Mouse (Mus musculus) ES-Bruce4 (cell line): ENCODE measurements at regions not wholly inside any gene's neighbourhood (a gene's known extent, or its start where the extent isn't known, plus 50 kb on each side); places are given as distances from the start of the nearest gene placed in this dataset.

ENCODE experiments used
- H3K27ac ChIP-seq: 2 replicates; pipeline ENCODE4 v1.5.1; 2012; ENCODE audit warnings: low read length, inconsistent platforms; ENCODE audit not compliant: insufficient read depth
- H3K27me3 ChIP-seq: 2 replicates; pipeline ENCODE4 v1.6.1; 2012; ENCODE audit warnings: mild to moderate bottlenecking, low read length, inconsistent platforms; ENCODE audit not compliant: control insufficient read depth, poor library complexity, insufficient read depth, severe bottlenecking
- H3K36me3 ChIP-seq: 2 replicates; pipeline ENCODE4 v1.6.1; 2012; ENCODE audit warnings: inconsistent platforms, mild to moderate bottlenecking, low read length, moderate library complexity; ENCODE audit not compliant: control insufficient read depth, poor library complexity, insufficient read depth, severe bottlenecking
- H3K4me1 ChIP-seq: one replicate; pipeline ENCODE4 v1.8.1; 2011; ENCODE audit warnings: low read length; ENCODE audit not compliant: control insufficient read depth, insufficient read depth
- H3K4me3 ChIP-seq: 2 replicates; pipeline ENCODE4 v1.5.1; 2011; ENCODE audit warnings: low read depth, mild to moderate bottlenecking, low read length
- H3K9ac ChIP-seq: 2 replicates; pipeline ENCODE4 v1.6.1; 2012; ENCODE audit warnings: low read depth, mild to moderate bottlenecking, inconsistent platforms; ENCODE audit not compliant: poor library complexity, severe bottlenecking
- H3K9me3 ChIP-seq: replicated peaks from 2 replicates; pipeline ENCODE4 v1.6.1; 2012; ENCODE audit warnings: mild to moderate bottlenecking, low read length, inconsistent platforms; ENCODE audit not compliant: control insufficient read depth, poor library complexity, insufficient read depth, severe bottlenecking
- CTCF ChIP-seq: IDR thresholded peaks from one replicate; pipeline ENCODE4 v1.8.1; 2011; ENCODE audit warnings: low read depth, low read length
- EP300 ChIP-seq: IDR thresholded peaks from 2 replicates; pipeline ENCODE4 v1.6.1; 2011; ENCODE audit warnings: low read depth, low read length; ENCODE audit not compliant: insufficient read depth
- POLR2A ChIP-seq: IDR thresholded peaks from one replicate; pipeline ENCODE4 v1.8.1; 2011; ENCODE audit warnings: low read length; ENCODE audit not compliant: insufficient read depth

- no peak overlapping the region for H3K27ac ChIP-seq
- no peak overlapping the region for H3K4me3 ChIP-seq
- H3K4me1 ChIP-seq = no peaks in the 10 kb centered on the region
These were observed 139.9 kb upstream of the Pdzrn3 start for GRCm38 (mm10) chr6:101517584-101517983.

GRCm38 (mm10) chr6:101513696-101514095 lies 136.0 kb upstream of the Pdzrn3 start:
- H3K4me1 ChIP-seq = no peaks in the 10 kb centered on the region
- TF ChIP-seq POLR2A = no peak
- TF ChIP-seq EP300 = no peak
- no peak for TF ChIP-seq CTCF
- no peaks in the 10 kb centered on the region for H3K36me3 ChIP-seq
- no peak overlapping the region for H3K9ac ChIP-seq
- H3K27ac ChIP-seq = no peak overlapping the region
- H3K4me3 ChIP-seq = no peak overlapping the region
- no peaks in the 10 kb centered on the region for H3K9me3 ChIP-seq
- H3K27me3 ChIP-seq = no peaks in the 10 kb centered on the region

More at GRCm38 (mm10) chr6:101517584-101517983, 139.9 kb upstream of the Pdzrn3 start:
- Histone ChIP-seq H3K36me3 (no peaks in the 10 kb centered on the region), H3K9ac (no peak overlapping the region), H3K27me3 (no peaks in the 10 kb centered on the region), H3K9me3 (no peaks in the 10 kb centered on the region)
- TF ChIP-seq CTCF (no peak), POLR2A (no peak), EP300 (no peak)

GRCm38 (mm10) chr6:101502149-101502548 lies 124.5 kb upstream of the Pdzrn3 start:
- Histone ChIP-seq H3K4me3 (no peak overlapping the region), H3K36me3 (no peaks in the 10 kb centered on the region), H3K9me3 (no peaks in the 10 kb centered on the region), H3K9ac (no peak overlapping the region), H3K4me1 (no peaks in the 10 kb centered on the region), H3K27ac (no peak overlapping the region), H3K27me3 (no peaks in the 10 kb centered on the region; the same call in 1 of the 2 replicates)
- TF ChIP-seq CTCF = no peak
- no peak for TF ChIP-seq EP300
- TF ChIP-seq POLR2A = no peak

GRCm38 (mm10) chr6:101501716-101502115 lies 124.0 kb upstream of the Pdzrn3 start:
- TF ChIP-seq POLR2A (no peak), CTCF (no peak), EP300 (no peak)
- H3K9me3 ChIP-seq = no peaks in the 10 kb centered on the region
- no peak overlapping the region for H3K4me3 ChIP-seq
- H3K9ac ChIP-seq = no peak overlapping the region
- H3K4me1 ChIP-seq = no peaks in the 10 kb centered on the region
- no peak overlapping the region for H3K27ac ChIP-seq
- H3K27me3 ChIP-seq = no peaks in the 10 kb centered on the region; the same call in 1 of the 2 replicates
- H3K36me3 ChIP-seq = no peaks in the 10 kb centered on the region

GRCm38 (mm10) chr6:101500202-101500601 lies 122.5 kb upstream of the Pdzrn3 start:
- TF ChIP-seq EP300 = no peak
- TF ChIP-seq POLR2A = no peak
- TF ChIP-seq CTCF = no peak
- Histone ChIP-seq H3K4me1 (no peaks in the 10 kb centered on the region), H3K27me3 (no peaks in the 10 kb centered on the region; the same call in 1 of the 2 replicates), H3K27ac (no peak overlapping the region), H3K9ac (no peak overlapping the region), H3K9me3 (no peaks in the 10 kb centered on the region), H3K36me3 (no peaks in the 10 kb centered on the region), H3K4me3 (no peak overlapping the region)

GRCm38 (mm10) chr6:101488466-101488865 lies 110.8 kb upstream of the Pdzrn3 start:
- H3K9ac ChIP-seq = no peak overlapping the region
- H3K27ac ChIP-seq = no peak overlapping the region
- H3K36me3 ChIP-seq = no peaks in the 10 kb centered on the region
- H3K4me3 ChIP-seq = no peak overlapping the region
- H3K4me1 ChIP-seq = no peaks in the 10 kb centered on the region
- TF ChIP-seq CTCF = no peak
- TF ChIP-seq POLR2A = no peak
- TF ChIP-seq EP300 = no peak
- H3K9me3 ChIP-seq = no peaks in the 10 kb centered on the region
- H3K27me3 ChIP-seq = no peaks in the 10 kb centered on the region
